ENCODE assay signal across 9 mouse cellular contexts in the genomic region with DNA sequence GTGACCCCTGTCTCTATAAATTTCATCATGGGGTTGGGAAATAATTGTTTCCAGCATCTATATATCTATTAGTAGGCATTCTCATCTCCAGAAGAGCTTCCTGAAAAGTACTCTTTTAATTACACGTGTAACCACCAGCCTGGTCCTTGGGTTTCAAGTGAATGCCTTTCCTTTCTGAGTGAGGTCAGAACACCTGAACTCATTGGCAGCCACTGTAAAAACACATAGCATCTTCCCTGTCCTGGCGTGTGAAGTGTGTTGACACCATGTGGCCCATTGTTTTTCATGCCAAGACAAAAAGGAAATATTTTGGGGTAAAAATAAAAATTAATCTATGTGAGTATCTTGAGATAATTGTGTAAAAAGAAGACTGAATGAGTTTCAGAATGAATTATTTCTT.
DNase-seq lines count a peak whose midpoint lies in the region; ATAC-seq lines count a peak whose summit lies in the region.
"Had no signal": no experiment of that assay in that cellular context is flagged by ENCODE, and none has a peak within 500 bp of the region (broad histone marks: within the 10 kb centered on the region; RNA-seq: fewer than 3 reads in every experiment).

No protein-coding gene starts in this region.

- no peaks in the 10 kb centered on the region for H3K27me3 ChIP-seq in embryonic facial prominence, embryonic 12.5 days
- H3K27me3 ChIP-seq in hindbrain, embryonic 12.5 days: no peaks in the 10 kb centered on the region
- H3K27me3 ChIP-seq in midbrain, embryonic 15.5 days (replicated peaks): no peaks in the 10 kb centered on the region
- H3K27me3 ChIP-seq: limb, embryonic 13.5 days had no signal

- no peak overlapping the region for H3K9ac ChIP-seq in embryonic facial prominence, embryonic 12.5 days
- H3K9ac ChIP-seq in hindbrain, embryonic 12.5 days: no peak overlapping the region
- H3K9ac ChIP-seq in midbrain, embryonic 15.5 days: no peak overlapping the region
- H3K9ac ChIP-seq: limb, embryonic 13.5 days had no signal

- no peak overlapping the region for H3K4me2 ChIP-seq in embryonic facial prominence, embryonic 12.5 days (replicated peaks)
- no peak overlapping the region for H3K4me2 ChIP-seq in hindbrain, embryonic 12.5 days (replicated peaks)
- H3K4me2 ChIP-seq in midbrain, embryonic 15.5 days: no peak overlapping the region

- 64% methylated on average over 2 of the region's 2 CpGs for WGBS in embryonic facial prominence, embryonic 12.5 days
- WGBS in hindbrain, embryonic 12.5 days: 32% methylated on average over 2 of the region's 2 CpGs
- 19% methylated on average over 2 of the region's 2 CpGs for WGBS in midbrain, embryonic 15.5 days

- no peaks in the 10 kb centered on the region for H3K9me3 ChIP-seq in embryonic facial prominence, embryonic 12.5 days
- no peaks in the 10 kb centered on the region for H3K9me3 ChIP-seq in hindbrain, embryonic 12.5 days (replicated peaks)
- no peaks in the 10 kb centered on the region for H3K9me3 ChIP-seq in midbrain, embryonic 15.5 days
- H3K9me3 ChIP-seq: limb, embryonic 13.5 days had no signal

- no peaks in the 10 kb centered on the region for H3K36me3 ChIP-seq in embryonic facial prominence, embryonic 12.5 days
- H3K36me3 ChIP-seq in hindbrain, embryonic 12.5 days: no peaks in the 10 kb centered on the region
- H3K36me3 ChIP-seq in midbrain, embryonic 15.5 days (replicated peaks): no peaks in the 10 kb centered on the region
- H3K36me3 ChIP-seq: limb, embryonic 13.5 days had no signal

- H3K4me3 ChIP-seq in embryonic facial prominence, embryonic 12.5 days: no peak overlapping the region
- no peak overlapping the region for H3K4me3 ChIP-seq in hindbrain, embryonic 12.5 days
- H3K4me3 ChIP-seq in midbrain, embryonic 15.5 days: no peak overlapping the region
- H3K4me3 ChIP-seq: limb, embryonic 13.5 days had no signal

- ATAC-seq in embryonic facial prominence, embryonic 12.5 days (ENCODE audit: insufficient number of reproducible peaks, insufficient read depth, low FRiP score, low TSS enrichment): no peak
- ATAC-seq in hindbrain, embryonic 12.5 days (ENCODE audit: low FRiP score): peak; percentile 79
- peak; percentile 60; the same call in 1 of the 2 replicates for ATAC-seq in midbrain, embryonic 15.5 days (replicated peaks)
- no peak for ATAC-seq in inflammation-experienced regulatory T-cells, adult 6 months
- ATAC-seq in megakaryocyte progenitor cell, adult 5-6 weeks (replicated peaks; ENCODE audit: poor library complexity): no peak
- ATAC-seq: activated CD4-positive, CD25-positive, alpha-beta regulatory T cell, adult 4 months had no signal

- H3K27ac ChIP-seq in embryonic facial prominence, embryonic 12.5 days: peak overlapping the region; percentile 30; the same call in 1 of the 2 replicates
- peak overlapping the region; percentile 84 for H3K27ac ChIP-seq in hindbrain, embryonic 12.5 days
- peak overlapping the region; percentile 76 for H3K27ac ChIP-seq in midbrain, embryonic 15.5 days
- H3K27ac ChIP-seq: limb, embryonic 13.5 days had no signal

- peak; percentile 12 for DNase-seq in Muller cell, postnatal 12 days (ENCODE audit: inconsistent ontology term)
- DNase-seq in thymus, postnatal 0 days (ENCODE audit: low spot score): no peak

- H3K4me1 ChIP-seq in embryonic facial prominence, embryonic 12.5 days: peaks cover 10% of the 10 kb centered on the region
- H3K4me1 ChIP-seq in hindbrain, embryonic 12.5 days: peaks cover 10% of the 10 kb centered on the region
- H3K4me1 ChIP-seq in midbrain, embryonic 15.5 days: peaks cover 32% of the 10 kb centered on the region

Comparison
In these comparisons a context has a peak if more than half of its experiments do, and no peak if none do; other contexts are left out.
1. ATAC-seq: peak in hindbrain, embryonic 12.5 days (single experiment) and midbrain, embryonic 15.5 days (single experiment); none in embryonic facial prominence, embryonic 12.5 days (single experiment), inflammation-experienced regulatory T-cells, adult 6 months (single experiment) and megakaryocyte progenitor cell, adult 5-6 weeks (single experiment).
2. H3K27ac ChIP-seq: peak in every context shown above with its lines; median percentile 84 in hindbrain, embryonic 12.5 days; 76 in midbrain, embryonic 15.5 days; 30 in embryonic facial prominence, embryonic 12.5 days.